Comparison of ENCODE assay signal across 8 mouse cellular contexts in genomic region chr12:80760396-80760801, GRCm38 (mm10). TPM values are rescaled to one million over a fixed set of nuclear protein-coding genes. Genes with fewer than 3 reads are reported as not detected.
DNase-seq lines count a peak whose midpoint lies in the region; ATAC-seq lines count a peak whose summit lies in the region.

TSS of gene Ccdc177 (minus strand) at chr12:80760687.

- H3K4me1 ChIP-seq in hindbrain, embryonic 12.5 days = peaks cover 29% of the 10 kb centered on the region
- H3K4me1 ChIP-seq in lung, embryonic 15.5 days = peaks cover 37% of the 10 kb centered on the region

- DNase-seq in NIH3T3 (ENCODE audit: low read depth) = peak; percentile 88
- peak; percentile 95 to 96 for DNase-seq in cerebellum, postnatal 10 days
- peak; percentile 71 to 81 for DNase-seq in frontal cortex, postnatal 14 days (ENCODE audit: low spot score in 2 of 2)
- peak; percentile 82 for DNase-seq in layer of hippocampus, adult 9-11 months
- peak; percentile 93 for DNase-seq in retina, embryonic 14.5 days (ENCODE audit: low spot score)
- DNase-seq in thymus, postnatal 25 days = peak; percentile 83

- peak; percentile 59 for ATAC-seq in hindbrain, embryonic 12.5 days (ENCODE audit: low FRiP score)
- ATAC-seq in lung, embryonic 15.5 days (ENCODE audit: borderline replicate concordance, extremely low read depth, low FRiP score, low TSS enrichment) = no peak

- peaks cover 34% of the 10 kb centered on the region for H3K27me3 ChIP-seq in hindbrain, embryonic 12.5 days
- peaks cover 66% of the 10 kb centered on the region for H3K27me3 ChIP-seq in lung, embryonic 15.5 days

- H3K4me2 ChIP-seq in hindbrain, embryonic 12.5 days (replicated peaks) = peak within 1 kb of the TSS; percentile 57
- peak within 1 kb of the TSS; percentile 62 for H3K4me2 ChIP-seq in lung, embryonic 15.5 days

- H3K27ac ChIP-seq in hindbrain, embryonic 12.5 days = peak within 1 kb of the TSS; percentile 97
- no peak within 1 kb of the TSS for H3K27ac ChIP-seq in lung, embryonic 15.5 days

- H3K9me3 ChIP-seq in hindbrain, embryonic 12.5 days (replicated peaks) = peaks cover 30% of the 10 kb centered on the region
- H3K9me3 ChIP-seq in lung, embryonic 15.5 days = no peaks in the 10 kb centered on the region

- H3K36me3 ChIP-seq in hindbrain, embryonic 12.5 days = peaks cover 37% of the 10 kb centered on the region
- H3K36me3 ChIP-seq in lung, embryonic 15.5 days = no peaks in the 10 kb centered on the region

- H3K9ac ChIP-seq in hindbrain, embryonic 12.5 days = peak within 1 kb of the TSS; percentile 87
- no peak within 1 kb of the TSS; the same call in 1 of the 2 replicates for H3K9ac ChIP-seq in lung, embryonic 15.5 days

- 1% methylated on average over 24 of the region's 24 CpGs for WGBS in hindbrain, embryonic 12.5 days
- under 1% methylated on average over 24 of the region's 24 CpGs for WGBS in lung, embryonic 15.5 days

- H3K4me3 ChIP-seq in hindbrain, embryonic 12.5 days = peak within 1 kb of the TSS; percentile 58
- H3K4me3 ChIP-seq in lung, embryonic 15.5 days = peak within 1 kb of the TSS; percentile 63

RNA-seq across cellular contexts. Expression of gene Ccdc177, which starts in this region (rescaled TPM):
- 5.9 and 6.7 TPM in 2 replicates for polyA plus RNA-seq in hindbrain, embryonic 12.5 days (2016; fragmentation: Nextera tagmentation; extraction: Ambion mirVana)
- polyA plus RNA-seq in lung, embryonic 15.5 days (2015; fragmentation: Nextera tagmentation; extraction: Ambion mirVana) = 0.06 and 0.10 TPM in 2 replicates
